Mouse (Mus musculus): ENCODE data around the gene Rab5c.

- TF ChIP-seq EP300 (IDR thresholded peaks at IDR 0.05; ENCODE audit: low read depth) (no peak), CTCF (IDR thresholded peaks at IDR 0.05; ENCODE audit: low read depth) (no peak)
Measured at GRCm38 (mm10) chr11:100710528-100710927, 27.5 kb downstream of the Rab5c start.

Data from liver, embryonic 14.5 days (tissue).